Mouse (Mus musculus) mouse embryonic stem cell (cell line): ENCODE data around the gene Rb1.

Experiments
- in situ Hi-C, 2 experiments: fragments of 300-500 bp; cut with MboI; formaldehyde crosslinking; loops; 1 replicate in 1 of 2; 3 replicates in 1 of 2; pipeline ENCODE4 v1.14.3; 2019 to 2020; ENCODE audit warnings: low sequenced_read_pairs in 2 of 2, low pct_unique_long_range_greater_than_20kb in 1 of 2, mixed read lengths in 1 of 2; ENCODE audit not compliant: unreplicated experiment in 1 of 2

The Rb1 gene

GRCm38 (mm10) chr14:73295512-73295911, 30.1 kb downstream of the Rb1 start:
- in situ Hi-C loops, result no loop called here

- in situ Hi-C loops, result no loop called here
Observed at GRCm38 (mm10) chr14:73293616-73294015, 32.0 kb downstream of the Rb1 start.

- in situ Hi-C loops, result no loop called here
Observed at GRCm38 (mm10) chr14:73292434-73292833, 33.2 kb downstream of the Rb1 start.

DNA sequence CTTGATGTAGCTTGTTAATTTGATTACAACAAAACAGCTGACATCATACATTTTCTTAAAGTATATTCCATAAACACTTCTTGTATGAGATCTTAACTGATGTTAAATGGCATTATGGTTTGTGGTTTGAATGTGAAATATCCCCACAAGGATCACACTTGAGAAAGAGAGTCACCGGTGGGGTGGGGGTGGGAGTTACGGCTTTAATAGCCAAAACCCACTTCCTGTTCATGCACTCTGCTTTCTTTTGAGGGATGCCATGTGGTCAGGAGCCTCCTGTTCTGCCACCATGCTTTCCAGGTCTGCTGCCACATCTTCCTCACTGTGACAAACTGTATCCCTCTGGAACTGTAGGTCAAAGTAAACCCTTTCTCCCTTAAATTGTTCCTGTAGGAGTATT, 35.7 kb downstream of the Rb1 start:
- in situ Hi-C loops, result no loop called here

DNA sequence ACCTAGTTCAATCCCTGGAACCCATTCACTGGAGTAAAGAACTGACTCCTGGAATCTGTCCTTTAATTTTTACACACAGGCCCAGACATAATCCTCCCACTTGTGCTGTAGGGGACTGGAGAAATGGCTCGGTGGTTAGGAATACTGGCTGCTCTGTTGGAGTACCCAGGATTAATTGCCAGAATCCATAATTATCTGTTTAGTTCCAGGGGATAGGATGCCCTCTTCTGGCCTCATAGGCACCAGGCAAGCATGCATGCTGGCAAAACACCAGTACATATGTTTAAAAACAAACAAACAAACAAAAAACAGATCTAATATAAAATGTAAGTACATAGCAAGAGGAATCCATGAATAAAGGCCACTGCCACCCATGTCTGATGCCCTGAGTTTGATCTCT, 44.6 kb downstream of the Rb1 start:
- in situ Hi-C loops, result no loop called here

GRCm38 (mm10) chr14:73279096-73279495, 46.5 kb downstream of the Rb1 start:
- in situ Hi-C loops, result no loop called here

DNA sequence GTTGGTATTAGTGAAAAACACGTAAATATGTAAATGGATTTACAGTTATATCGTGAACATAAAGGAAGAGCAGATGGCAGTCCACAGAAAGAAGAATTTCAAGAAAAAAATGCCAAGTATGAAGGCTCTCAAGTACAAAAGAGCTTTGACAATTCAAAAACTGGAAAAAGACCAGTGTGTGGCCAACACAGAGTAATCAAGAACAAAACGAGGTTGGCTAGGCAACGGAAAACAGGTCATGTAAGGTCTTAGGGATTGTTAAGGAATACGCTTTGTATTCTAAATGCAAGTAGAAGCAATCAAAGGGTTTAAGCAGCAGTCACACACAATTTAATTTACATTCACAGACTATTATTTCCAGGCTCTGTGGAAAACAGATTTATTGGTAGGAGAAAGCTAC, 53.8 kb downstream of the Rb1 start:
- in situ Hi-C loops, result no loop called here

DNA sequence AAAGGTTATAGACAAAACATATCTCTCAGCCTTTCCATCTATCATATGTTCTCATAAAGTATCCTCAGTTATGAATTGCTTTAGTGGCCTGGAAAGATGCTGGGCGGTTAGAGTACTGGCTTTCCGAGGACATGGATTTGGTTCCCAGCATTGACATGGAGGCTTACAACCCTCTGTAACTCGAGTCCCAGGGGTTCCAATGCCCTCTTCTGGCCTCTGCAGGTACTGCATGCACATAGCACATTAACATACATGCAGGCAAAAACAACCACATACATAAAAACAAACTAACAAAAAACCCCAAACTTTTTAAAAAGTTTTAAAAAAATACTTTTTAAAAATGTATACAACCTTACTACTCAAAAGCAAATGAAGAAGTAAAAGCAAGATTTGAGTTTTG, 59.5 kb downstream of the Rb1 start:
- in situ Hi-C loops, result loop anchor here (10.0 kb wide), 1 partner anchor 161 kb away; no protein-coding TSS in a partner anchor

- in situ Hi-C loops, result loop anchor here (10.0 kb wide), 1 partner anchor 157 kb away; no protein-coding TSS in a partner anchor
Observed at GRCm38 (mm10) chr14:73262210-73262609, 63.4 kb downstream of the Rb1 start.

- in situ Hi-C loops, result no loop called here
Observed at GRCm38 (mm10) chr14:73258181-73258580, 67.4 kb downstream of the Rb1 start.

DNA sequence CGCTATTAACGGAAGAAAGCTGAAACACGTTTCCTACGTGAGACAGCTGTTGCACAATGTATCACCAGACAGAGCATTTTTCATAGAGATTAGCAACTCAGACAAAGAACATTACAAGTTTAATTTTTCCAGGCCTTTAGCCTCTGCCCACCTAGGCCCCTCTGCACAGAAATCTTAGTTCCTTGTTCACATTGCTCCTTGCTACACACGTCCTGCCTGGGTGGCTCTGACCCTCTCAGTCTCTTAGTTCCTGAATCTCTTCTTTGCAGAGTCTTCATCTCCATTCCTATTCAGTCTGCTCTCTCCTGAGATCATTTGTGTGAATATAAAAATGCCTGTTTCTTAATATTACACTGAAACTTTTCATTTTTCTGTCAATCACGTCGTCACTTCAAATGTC, 68.3 kb downstream of the Rb1 start:
- in situ Hi-C loops, result no loop called here

GRCm38 (mm10) chr14:73255426-73255970, 70.1 kb downstream of the Rb1 start:
- in situ Hi-C loops, result no loop called here

DNA sequence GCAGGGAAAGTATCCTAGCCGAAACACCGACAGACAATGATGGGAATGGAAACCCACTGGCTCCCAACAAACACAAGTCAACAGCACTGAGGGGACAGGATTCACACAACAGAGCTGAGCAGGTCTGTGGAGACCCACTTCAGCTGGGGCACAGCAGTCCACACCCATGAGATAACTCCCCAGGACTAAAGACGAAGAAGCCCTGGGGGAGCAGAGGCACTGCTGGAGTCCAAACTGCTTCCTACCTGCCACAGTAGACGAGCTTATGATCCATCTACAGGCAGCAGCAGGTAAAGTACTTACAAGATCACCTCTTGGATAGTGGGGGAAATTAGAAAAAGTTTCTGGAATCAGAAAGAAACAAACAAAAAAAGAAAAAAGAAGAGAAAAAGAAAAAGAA, 71.2 kb downstream of the Rb1 start:
- in situ Hi-C loops, result no loop called here

- in situ Hi-C loops, result no loop called here
Observed at GRCm38 (mm10) chr14:73253453-73254251, 72.0 kb downstream of the Rb1 start.

DNA sequence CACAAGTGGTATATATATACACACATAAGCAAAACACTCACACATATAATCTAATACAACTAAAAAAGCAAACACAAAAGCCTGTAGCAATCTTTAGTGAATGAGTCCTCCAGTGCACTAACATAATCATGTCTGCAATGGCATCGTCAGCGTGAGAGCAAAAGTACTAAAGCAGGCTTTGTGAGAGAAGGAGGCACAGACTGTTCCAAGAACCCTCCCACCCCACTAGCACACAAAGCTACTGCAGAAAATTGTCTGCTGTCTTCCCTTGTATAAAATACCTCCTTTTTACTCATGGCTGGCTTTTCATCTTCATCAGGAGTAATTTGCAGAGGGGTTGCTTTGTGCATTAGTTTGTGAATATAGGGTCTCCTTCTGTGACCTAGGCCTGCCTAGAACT, 73.3 kb downstream of the Rb1 start:
- in situ Hi-C loops, result no loop called here

GRCm38 (mm10) chr14:73250056-73250455, 75.6 kb downstream of the Rb1 start:
- in situ Hi-C loops, result no loop called here

GRCm38 (mm10) chr14:73244061-73244597, 81.5 kb downstream of the Rb1 start:
- in situ Hi-C loops, result no loop called here

GRCm38 (mm10) chr14:73239857-73240256, 85.8 kb downstream of the Rb1 start:
- in situ Hi-C loops, result no loop called here

DNA sequence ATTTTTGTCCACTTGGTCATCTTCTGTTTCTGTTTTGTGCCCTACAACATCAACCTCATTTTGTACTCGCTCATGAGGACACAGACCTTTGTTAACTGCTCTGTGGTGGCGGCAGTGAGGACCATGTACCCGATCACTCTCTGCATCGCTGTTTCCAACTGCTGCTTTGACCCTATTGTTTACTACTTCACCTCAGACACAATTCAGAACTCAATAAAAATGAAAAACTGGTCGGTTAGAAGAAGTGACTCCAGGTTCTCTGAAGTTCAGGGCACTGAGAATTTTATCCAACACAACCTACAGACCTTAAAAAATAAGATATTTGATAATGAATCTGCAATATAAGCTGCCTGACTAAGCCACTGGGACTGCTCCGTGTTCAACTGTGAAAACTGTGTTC, 86.3 kb downstream of the Rb1 start:
- in situ Hi-C loops, result no loop called here
